Mouse (Mus musculus) ovary, postnatal 10 days (tissue): ENCODE data around the gene Smim5.

ENCODE experiments used
- DNase-seq: peaks from one replicate; pipeline ENCODE4 v3.0.0; 2022; ENCODE audit warnings: low spot score

Smim5 gene

GRCm38 (mm10) chr11:115894755-115895520 lies 4.8 kb upstream of the Smim5 start:
- no peak for DNase-seq

- no peak for DNase-seq
These were observed 1.3 kb upstream of the Smim5 start for GRCm38 (mm10) chr11:115898446-115898845.

- no peak for DNase-seq
These were observed 880 bp upstream of the Smim5 start for GRCm38 (mm10) chr11:115898886-115899285.

GRCm38 (mm10) chr11:115900561-115901337 lies 983 bp downstream of the Smim5 start:
- no peak for DNase-seq

- no peak for DNase-seq
These were observed 1.8 kb downstream of the Smim5 start for GRCm38 (mm10) chr11:115901338-115902161.

GRCm38 (mm10) chr11:115902177-115902576 lies 2.4 kb downstream of the Smim5 start:
- DNase-seq: no peak

GRCm38 (mm10) chr11:115902831-115903230 lies 3.1 kb downstream of the Smim5 start:
- DNase-seq: no peak

GRCm38 (mm10) chr11:115903384-115904230 lies 3.8 kb downstream of the Smim5 start:
- no peak for DNase-seq

- no peak for DNase-seq
These were observed 4.6 kb downstream of the Smim5 start for GRCm38 (mm10) chr11:115904231-115904955.

GRCm38 (mm10) chr11:115904956-115905790 lies 5.4 kb downstream of the Smim5 start:
- no peak for DNase-seq

- no peak for DNase-seq
These were observed 6.3 kb downstream of the Smim5 start for GRCm38 (mm10) chr11:115906116-115906515.

- DNase-seq: no peak
These were observed 6.8 kb downstream of the Smim5 start for GRCm38 (mm10) chr11:115906521-115906920.

- DNase-seq: no peak
These were observed 11.4 kb downstream of the Smim5 start for GRCm38 (mm10) chr11:115911134-115911561.

- DNase-seq: no peak
These were observed 12.0 kb downstream of the Smim5 start, which contains the start of gene Smim6 for GRCm38 (mm10) chr11:115911632-115912376. Gene Smim6, plus strand, starts transcription at chr11:115912017.

GRCm38 (mm10) chr11:115916579-115916978 lies 16.8 kb downstream of the Smim5 start:
- no peak for DNase-seq

GRCm38 (mm10) chr11:115918637-115919036 lies 18.9 kb downstream of the Smim5 start:
- DNase-seq: no peak

GRCm38 (mm10) chr11:115919073-115919472 lies 19.3 kb downstream of the Smim5 start:
- DNase-seq: no peak

- DNase-seq: no peak
These were observed 20.5 kb downstream of the Smim5 start for GRCm38 (mm10) chr11:115920110-115920818.
